Mouse (Mus musculus): ENCODE data around the gene Dhx16. TPM values are rescaled to one million over a fixed set of nuclear protein-coding genes. Genes with fewer than 3 reads are reported as not detected.

Gene Dhx16
- 104 to 117 TPM (median 107 TPM) in 4 replicates for total RNA-seq (2023)

GRCm38 (mm10) chr17:35879245-35880057 is at the start of gene Dhx16:
TSS of gene Dhx16 (plus strand) at chr17:35879819.

DNA sequence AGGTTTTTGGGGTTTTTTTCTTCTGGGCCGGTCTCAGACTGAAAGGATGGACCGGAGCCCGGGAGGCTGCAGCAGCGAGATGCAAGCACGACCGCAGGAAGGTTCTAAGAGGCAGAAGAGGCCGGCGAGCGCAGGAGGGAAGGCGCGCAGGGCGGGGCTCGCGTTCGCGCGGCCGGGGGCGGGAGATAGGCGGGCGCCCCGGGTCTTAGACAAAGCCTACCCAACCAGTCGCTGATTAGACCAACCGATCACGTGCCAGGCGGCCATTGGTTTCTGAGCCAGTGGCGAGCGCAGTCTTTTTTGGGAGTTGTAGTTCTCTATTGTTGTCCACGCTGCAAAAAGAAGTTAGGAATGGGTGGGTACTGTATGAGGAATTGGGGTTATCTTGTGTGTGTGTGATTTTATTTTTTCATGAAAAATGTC is 41.5 kb upstream of the Dhx16 start, which contains the start of gene Tubb5:
TSS of gene Tubb5 (minus strand) at position 185 of the 423 bp plus-strand sequence.

DNA sequence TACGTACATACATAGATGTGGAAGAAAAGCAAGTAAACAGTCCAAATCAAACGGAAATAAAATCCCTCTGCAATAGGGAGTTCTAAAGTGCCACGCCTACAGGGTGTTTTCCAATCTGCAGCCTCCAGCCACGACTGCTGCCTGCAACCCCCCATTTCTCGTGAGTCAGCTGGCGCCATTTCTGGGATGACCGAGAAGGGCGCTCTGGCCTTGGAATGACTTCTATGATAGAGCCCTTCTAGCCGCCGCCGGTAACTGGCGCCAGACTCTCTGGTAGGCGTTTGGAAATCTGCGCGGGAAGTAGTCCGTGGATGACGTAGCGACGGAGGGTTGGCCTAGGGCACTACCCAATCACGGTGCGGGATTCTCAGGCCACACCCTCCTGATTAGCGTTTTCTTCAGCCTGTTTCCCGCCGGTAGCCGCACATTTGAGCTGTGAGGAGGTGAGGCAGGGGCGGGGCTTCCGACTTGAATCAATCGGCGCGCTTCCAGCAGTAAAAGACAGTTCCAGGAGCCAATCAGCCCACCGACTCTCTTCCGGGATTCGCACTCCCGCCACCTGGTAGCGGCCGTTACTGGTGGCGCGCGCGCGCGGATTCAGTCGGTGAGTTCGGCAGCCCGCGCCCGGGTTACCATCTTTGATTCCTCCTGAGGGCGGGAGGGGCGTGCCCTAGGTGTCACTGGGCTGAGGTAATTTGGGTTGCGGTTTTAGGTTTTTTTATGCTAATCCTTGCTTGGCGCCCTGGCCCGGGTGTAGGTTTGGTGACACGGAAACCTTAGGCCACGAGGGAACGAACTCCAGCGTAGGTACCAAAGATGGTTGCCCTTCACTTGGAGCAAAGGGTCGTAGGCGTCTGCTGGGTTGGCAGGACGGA is 38.3 kb upstream of the Dhx16 start, which contains the start of gene Mdc1:
TSS of gene Mdc1 (plus strand) at position 440 of the 875 bp plus-strand sequence.

DNA sequence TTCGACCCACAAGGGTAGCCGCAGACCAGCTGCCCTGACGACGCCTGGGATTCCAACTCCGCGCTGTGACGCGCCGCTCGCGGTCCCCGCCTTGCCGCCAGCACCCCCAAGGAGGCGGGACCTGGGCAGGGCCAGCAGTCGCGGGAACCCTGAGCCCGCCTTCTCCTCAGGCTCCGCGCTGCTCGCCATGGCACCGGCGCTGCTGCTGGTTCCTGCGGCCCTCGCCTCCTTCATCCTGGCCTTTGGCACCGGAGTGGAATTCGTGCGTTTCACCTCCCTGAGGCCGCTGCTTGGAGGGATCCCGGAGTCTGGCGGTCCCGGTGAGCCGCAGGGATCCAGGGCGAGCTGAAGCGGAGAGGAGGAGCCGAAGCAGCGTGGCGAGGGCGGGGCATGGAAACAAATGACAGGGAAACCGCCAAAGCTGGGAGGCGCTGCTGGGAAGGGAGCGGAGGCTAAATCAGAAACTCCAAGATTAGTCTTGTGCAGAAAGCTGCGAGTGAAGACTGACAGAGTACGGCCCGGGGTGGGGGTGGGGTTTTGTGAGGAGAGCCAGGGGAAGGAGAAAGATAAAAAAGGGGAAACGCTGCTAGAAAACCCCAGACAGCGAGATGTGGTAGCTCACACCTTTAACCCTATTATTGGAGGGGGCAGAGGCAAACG is 18.3 kb upstream of the Dhx16 start, which contains the start of gene Nrm:
TSS of gene Nrm (plus strand) at position 121 of the 660 bp plus-strand sequence.

GRCm38 (mm10) chr17:35865481-35866280 is 13.9 kb upstream of the Dhx16 start, which contains the start of gene Ppp1r18:
TSS of gene Ppp1r18 (plus strand) at chr17:35865593.

DNA sequence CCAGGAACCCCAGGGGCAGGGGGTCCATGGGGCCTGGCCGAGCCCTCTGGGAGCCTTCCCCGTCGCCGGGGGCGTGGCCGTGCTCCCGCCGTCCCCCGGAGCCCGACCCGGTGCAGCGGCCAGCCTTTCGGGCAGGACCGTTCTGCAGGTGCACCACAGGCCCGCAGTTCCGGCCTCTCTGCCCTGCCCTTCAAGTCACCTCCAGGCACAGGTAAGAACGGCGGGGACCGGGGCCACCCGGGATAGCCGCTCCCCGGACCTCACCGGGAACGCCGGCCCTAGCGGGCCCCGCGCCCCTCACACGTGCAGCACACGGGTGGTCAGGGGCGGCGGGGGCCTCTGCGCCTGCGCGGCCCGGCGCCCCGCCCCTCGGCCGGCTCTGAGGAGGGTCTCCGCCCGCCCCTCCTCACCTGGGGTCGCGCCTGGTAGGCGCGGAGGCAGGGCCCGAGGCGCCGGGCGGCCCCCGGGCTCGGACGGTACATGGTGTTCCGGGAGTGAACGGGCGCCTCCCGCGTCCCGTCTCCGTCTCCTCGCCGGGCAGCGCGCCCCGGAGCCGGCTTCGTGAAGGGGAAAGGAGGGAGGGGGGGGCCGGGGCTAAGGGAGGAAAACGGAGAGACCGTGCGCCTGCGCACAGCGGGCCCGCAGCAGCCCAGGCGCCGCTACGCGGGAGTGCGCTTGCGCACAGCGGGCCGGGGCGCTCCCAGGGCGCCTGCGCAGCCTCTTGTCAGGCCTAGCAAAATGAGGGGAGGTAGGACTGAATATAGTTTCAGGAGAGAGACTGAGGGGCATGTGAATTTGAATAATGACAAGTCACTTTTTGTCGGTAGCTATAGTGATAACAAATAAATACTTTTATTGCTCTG is 17.4 kb downstream of the Dhx16 start, which contains the start of gene 2310061I04Rik:
TSS of gene 2310061I04Rik (minus strand) at position 651 of the 863 bp plus-strand sequence.

GRCm38 (mm10) chr17:35909919-35910369 is 30.3 kb downstream of the Dhx16 start, which contains the start of gene Atat1:
TSS of gene Atat1 (minus strand) at chr17:35910075.

DNA sequence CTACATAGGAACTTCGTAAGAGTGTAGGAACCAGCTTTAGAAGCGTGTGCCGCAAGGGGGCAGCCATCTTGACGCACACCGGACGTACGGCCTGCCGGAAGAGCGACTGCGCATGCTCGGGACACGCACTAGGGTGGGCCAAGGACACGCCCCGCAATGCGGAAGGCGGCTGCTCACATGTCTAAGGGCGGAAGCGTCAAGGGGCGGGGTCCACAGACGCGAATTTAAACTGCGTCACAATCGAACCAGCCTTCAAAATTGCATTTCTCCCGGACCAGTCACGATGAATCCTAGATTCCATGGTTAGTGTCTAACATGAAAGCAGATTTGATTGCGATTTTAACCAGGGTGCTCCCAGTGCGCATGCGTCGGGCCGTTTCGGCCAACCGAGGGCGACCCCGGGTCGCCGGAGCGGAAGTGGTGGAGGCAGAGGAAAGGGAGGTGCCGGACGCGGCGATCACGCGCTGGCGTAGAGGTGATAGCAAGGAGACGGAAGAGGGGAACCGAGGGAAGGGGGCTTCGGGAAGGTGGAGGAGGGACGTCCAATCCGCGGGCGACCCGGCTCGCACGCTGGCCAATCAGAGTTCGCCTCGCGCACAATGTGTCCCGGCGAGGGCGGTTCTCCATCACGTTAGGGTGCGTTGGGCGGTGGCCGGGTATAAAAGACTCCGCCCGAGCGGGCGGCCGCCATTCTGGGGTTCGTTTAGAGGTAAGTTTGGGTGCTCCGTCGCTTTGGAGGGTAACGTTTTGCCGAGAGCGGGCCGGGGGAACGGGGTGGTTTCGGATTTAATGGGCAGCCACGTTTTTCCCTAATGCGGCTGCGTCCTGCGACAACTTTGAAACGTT is 36.9 kb downstream of the Dhx16 start, which contains the start of the genes Mrps18b and Ppp1r10:
TSS of gene Mrps18b (minus strand) at position 93 of the 846 bp plus-strand sequence.
TSS of gene Ppp1r10 (plus strand) at position 138 of the 846 bp plus-strand sequence.

Other genes starting within 250 kb of the Dhx16 start
- gene Mucl3, start 236.1 kb upstream of the Dhx16 start, total RNA-seq (2023), result not detected in 4 replicates
- 37.0 to 55.6 TPM (median 43.5 TPM) in 4 replicates for gene Vars2, start 212.2 kb upstream of the Dhx16 start, total RNA-seq (2023)
- gene Gtf2h4, start 206.1 kb upstream of the Dhx16 start, total RNA-seq (2023), result 15.9 to 21.1 TPM (median 19.1 TPM) in 4 replicates
- gene Ddr1, start 175.2 kb upstream of the Dhx16 start, total RNA-seq (2023), result 0.16 to 0.39 TPM in 2 of 4 replicates, not detected in the others
- gene Ier3, start 58.1 kb upstream of the Dhx16 start, total RNA-seq (2023), result 0.52 to 1.1 TPM (median 1.0 TPM) in 3 of 4 replicates, not detected in the other
- 18.3 to 24.9 TPM (median 22.1 TPM) in 4 replicates for gene Flot1, start 56.6 kb upstream of the Dhx16 start, total RNA-seq (2023)
- gene Tubb5, start 41.5 kb upstream of the Dhx16 start, total RNA-seq (2023), result 236 to 254 TPM (median 249 TPM) in 4 replicates
- gene Mdc1, start 38.3 kb upstream of the Dhx16 start, total RNA-seq (2023), result 73.0 to 81.1 TPM (median 79.2 TPM) in 4 replicates
- 85.5 to 100 TPM (median 88.6 TPM) in 4 replicates for gene Nrm, start 18.5 kb upstream of the Dhx16 start, total RNA-seq (2023)
- 217 to 232 TPM (median 222 TPM) in 4 replicates for gene Ppp1r18, start 14.2 kb upstream of the Dhx16 start, total RNA-seq (2023)
- 17.2 to 24.2 TPM (median 21.6 TPM) in 4 replicates for gene 2310061I04Rik, start 17.6 kb downstream of the Dhx16 start, total RNA-seq (2023)
- 17.1 to 19.0 TPM (median 18.1 TPM) in 4 replicates for gene Atat1, start 30.3 kb downstream of the Dhx16 start, total RNA-seq (2023)
- 66.6 to 75.4 TPM (median 71.1 TPM) in 4 replicates for gene Mrps18b, start 36.6 kb downstream of the Dhx16 start, total RNA-seq (2023)
- 169 to 183 TPM (median 172 TPM) in 4 replicates for gene Ppp1r10, start 36.6 kb downstream of the Dhx16 start, total RNA-seq (2023)
- 110 to 126 TPM (median 118 TPM) in 4 replicates for gene Abcf1, start 89.9 kb downstream of the Dhx16 start, total RNA-seq (2023)
- 74.4 to 96.2 TPM (median 83.1 TPM) in 4 replicates for gene Gnl1, start 100.0 kb downstream of the Dhx16 start, total RNA-seq (2023)
- gene Prr3, start 100.4 kb downstream of the Dhx16 start, total RNA-seq (2023), result 76.5 to 103 TPM (median 82.0 TPM) in 4 replicates
- 41.0 to 45.3 TPM (median 43.3 TPM) in 4 replicates for gene H2-T24, start 140.7 kb downstream of the Dhx16 start, total RNA-seq (2023)
- 309 to 351 TPM (median 339 TPM) in 4 replicates for gene H2-T23, start 153.0 kb downstream of the Dhx16 start, total RNA-seq (2023)
- gene H2-T22, start 162.9 kb downstream of the Dhx16 start, total RNA-seq (2023), result 79.2 to 84.9 TPM (median 81.8 TPM) in 4 replicates
- 0.43 to 0.78 TPM in 2 of 4 replicates, not detected in the others for gene Gm6034, start 163.1 kb downstream of the Dhx16 start, total RNA-seq (2023)
- 60.5 to 70.0 TPM (median 65.9 TPM) in 4 replicates for gene Gm11127, start 178.6 kb downstream of the Dhx16 start, total RNA-seq (2023)
- 1.6 to 2.8 TPM (median 1.8 TPM) in 4 replicates for gene Gm19684, start 241.9 kb downstream of the Dhx16 start, total RNA-seq (2023)
- gene Gm7030, start 249.6 kb downstream of the Dhx16 start, total RNA-seq (2023), result 12.8 to 20.3 TPM (median 16.2 TPM) in 4 replicates

Measured in B cell, adult 62 days (primary cell).